Mouse (Mus musculus) kidney, postnatal 10 days (tissue): ENCODE measurements at regions not wholly inside any gene's neighbourhood (a gene's known extent, or its start where the extent isn't known, plus 50 kb on each side); places are given as distances from the start of the nearest gene placed in this dataset.
A peak's percentile ranks its signal among the peaks of the same experiment; 100 is the strongest.

Experiments
- DNase-seq: peaks from one replicate; pipeline ENCODE4 v3.0.0; 2021; ENCODE audit warnings: mixed read lengths

DNA sequence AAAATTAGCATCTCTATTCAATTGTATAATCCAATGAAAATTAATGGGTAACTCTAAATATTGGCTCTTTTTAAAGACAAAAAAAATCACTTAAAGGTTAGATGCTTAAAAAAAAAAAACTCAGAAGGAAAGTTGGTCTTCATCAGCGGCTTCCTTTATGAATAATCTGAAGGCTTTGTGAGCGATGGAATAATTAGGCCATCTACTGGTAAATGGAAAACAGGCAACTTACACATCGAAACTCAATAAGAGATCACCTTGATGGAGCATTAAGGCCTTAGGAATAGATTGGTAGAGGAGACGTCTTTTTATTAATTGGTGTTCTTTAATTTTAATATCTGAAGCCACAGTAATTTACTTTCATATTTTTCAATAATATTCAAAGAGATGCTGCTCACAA is 218.6 kb upstream of the Tacr3 start:
- no peak for DNase-seq

DNA sequence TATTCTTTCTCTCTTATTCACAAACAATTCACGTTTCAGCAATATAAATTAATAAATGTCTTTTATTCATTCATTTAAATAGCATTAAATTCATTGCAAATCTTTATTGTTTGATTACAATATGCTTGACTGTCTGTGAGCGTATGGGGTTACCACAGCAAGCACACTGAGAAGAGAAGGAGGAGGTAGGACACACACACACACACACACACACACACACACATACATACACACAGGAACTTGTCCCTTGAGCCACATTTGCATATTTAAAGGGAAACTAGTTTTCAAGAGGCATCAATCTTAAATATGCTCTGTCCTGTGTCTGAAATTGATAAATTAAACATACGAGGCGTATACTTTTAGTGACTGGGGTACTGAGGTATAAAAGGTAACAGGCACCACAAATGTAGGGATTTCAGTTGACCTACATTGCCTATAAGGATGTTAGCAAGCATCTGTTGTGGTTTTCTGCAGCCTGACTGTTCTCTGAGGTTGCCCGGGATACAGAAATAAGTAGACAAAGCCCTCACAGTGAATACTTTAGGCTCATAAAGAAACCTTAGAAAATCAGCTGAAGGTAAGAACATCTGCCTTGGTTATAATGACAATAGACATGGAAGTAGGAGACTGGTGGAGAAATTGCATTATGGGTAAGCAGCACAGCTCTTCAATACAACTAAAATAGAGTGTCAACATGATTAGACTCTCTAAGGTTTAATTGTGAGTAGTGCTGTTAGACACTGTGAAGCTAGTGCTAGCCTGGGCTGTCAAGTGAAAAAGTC is 217.1 kb upstream of the Tacr3 start:
- DNase-seq, result no peak

DNA sequence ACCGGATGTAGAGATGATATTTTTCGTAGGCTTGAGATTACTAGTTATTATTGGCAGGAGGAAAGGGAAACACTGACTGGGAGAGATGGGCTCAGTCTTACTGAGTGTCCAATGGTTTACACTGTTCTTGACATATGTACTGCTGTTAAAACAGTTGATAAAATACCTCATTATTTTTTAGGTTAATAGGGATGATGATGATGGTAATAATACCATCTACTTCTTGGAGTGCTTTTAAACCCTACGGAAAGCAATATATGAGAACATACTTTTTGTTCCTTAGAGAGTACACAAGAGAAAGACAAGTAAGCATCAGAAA is 216.6 kb upstream of the Tacr3 start:
- DNase-seq, result no peak

DNA sequence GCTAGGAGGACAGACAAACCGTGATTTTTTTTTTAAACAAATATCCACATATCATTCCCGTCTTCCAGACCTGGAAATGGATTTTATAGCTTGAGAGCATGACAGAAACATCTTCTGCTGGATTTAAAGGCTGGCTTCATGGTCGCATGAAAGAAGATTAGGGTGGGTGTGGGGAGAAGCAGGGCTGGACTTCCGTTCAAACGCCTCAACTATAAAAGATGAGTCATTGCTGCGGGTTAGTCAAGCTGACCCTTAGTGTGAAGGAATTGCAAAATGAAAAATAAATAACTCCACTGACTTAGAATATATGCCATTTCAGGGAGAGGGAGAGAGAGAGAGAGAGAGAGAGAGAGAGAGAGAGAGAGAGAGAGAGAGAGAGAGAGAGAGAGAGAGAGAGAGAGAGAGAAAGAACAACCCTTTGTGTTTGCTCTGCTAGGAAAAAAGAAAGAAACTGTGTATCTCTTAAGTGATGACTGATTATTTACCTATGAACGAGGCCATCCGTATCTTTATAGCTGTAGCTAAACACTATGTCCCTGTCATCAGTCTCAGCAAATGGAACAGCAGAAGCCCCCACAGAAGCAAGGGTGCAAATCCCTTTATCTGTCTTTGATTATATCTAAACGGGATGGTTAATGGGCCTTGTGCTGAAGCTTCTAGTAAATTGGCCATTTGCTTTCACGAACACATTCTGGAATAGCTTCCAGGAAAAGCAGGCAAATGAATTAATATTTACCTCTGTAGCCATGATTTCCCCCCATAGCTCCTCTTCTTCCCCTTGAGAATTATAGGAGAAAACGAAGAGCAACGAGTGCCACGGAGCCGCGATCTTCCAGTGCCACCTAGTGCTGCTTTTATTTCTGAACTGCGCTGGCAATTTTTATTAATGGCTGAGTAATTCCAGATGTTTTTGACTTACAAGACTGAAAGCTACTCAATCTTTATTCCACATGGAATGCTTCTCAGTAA is 199.4 kb upstream of the Tacr3 start:
- DNase-seq, result peak; percentile 55

DNA sequence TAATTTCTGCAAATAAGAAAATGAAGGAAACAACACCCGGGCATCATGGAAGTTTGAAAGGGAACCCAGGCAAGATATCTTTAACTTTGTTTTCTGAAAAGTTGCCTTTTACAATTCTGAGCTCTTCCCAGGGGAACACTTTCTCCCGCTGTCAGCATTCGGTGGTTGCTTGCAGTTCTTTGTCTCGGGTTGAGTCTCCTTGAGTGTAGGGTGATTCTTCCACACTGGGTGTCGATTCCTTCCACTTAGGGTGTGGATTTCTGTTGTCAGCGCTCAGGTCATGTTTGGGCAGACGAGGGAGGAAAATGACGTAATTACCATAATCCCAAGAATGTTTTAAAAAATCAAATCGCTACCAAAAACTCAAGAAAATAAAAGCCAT is 198.7 kb upstream of the Tacr3 start:
- peak; percentile 18 for DNase-seq

DNA sequence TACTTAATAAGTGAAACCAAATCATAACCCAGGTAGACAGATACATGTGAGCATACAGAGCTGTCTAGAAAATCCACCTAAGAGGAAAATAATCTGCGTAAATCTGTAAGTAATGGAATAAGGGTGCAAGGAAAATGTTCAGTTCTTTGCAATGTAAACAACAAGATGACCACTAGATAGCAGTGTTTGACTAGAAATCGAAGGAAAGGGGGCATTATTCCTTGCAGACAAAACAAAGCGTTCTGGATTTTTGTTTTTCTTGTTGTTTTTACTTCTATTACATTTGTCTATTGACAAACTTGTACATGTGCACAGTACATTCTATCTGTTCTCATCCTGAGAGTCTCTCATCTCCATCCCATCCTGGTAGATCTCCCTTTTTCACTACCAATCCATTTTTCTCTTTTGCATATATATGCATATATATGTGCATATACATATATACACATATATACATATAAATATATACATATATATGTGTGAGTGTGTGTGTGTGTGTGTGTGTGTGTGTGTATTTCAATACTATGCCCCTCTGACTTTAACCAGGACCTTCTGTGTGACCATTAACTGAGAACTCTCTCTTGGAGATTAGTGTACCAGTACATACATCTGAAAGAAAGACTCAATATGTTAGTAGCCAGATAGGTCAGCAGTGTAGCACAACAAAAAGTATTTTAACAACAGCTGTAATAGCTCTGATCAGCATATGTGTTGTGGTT is 179.9 kb upstream of the Tacr3 start:
- no peak for DNase-seq

DNA sequence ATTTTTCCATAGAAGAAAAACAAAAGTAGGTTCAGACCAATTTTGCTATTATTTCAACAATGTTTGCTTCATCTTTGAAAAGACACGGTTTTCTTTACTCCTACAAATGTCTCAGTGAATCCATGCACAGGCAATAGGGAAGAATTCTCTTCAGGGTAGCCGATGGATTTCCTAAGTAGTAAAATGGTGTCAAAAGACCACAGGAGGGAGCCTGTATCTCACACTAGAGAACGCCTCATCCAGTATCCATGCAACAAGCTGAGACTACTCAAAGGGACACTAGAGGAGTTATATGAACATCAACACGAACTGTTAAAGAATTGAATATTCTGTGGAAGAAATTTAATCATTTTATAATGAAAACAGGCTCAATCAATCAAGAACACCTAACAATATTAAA is 174.8 kb upstream of the Tacr3 start:
- peak; percentile 22 for DNase-seq

DNA sequence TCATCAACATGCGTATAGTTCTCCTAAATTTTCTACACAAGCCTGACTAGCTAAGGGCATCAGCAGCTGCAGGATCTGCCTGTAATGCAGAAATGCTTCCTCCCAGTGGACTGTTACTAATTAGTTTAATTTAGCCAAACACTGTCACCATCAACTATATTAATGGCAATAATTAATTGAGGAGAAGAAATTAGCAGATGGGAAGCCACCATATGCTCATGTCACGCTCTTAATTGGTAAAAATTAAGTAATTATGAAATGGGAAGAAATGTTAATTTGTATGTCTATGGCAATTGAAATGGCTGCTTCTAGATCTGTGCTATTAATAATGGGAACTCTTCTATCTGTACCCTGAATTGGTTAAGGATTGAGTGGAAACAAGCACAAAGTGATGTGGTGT is 133.9 kb upstream of the Tacr3 start:
- no peak for DNase-seq

DNA sequence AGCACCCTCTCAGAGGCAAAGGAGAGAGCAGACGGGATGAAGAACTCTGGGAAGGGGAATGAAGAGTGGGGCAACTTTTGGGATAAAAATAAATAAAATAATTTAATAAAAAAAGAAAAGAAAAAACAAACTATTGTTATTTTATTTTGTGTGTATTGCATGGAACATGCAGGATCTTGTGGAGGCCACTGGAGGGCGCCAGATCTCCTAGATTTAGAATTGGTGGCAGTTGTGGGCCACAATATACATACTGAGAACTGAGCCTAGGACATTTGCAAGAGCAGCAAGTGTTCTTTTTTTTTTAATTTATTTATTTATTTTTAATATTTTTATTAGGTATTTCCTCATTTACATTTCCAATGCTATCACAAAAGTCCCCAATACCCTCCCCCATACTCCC is 110.2 kb upstream of the Tacr3 start:
- no peak for DNase-seq

DNA sequence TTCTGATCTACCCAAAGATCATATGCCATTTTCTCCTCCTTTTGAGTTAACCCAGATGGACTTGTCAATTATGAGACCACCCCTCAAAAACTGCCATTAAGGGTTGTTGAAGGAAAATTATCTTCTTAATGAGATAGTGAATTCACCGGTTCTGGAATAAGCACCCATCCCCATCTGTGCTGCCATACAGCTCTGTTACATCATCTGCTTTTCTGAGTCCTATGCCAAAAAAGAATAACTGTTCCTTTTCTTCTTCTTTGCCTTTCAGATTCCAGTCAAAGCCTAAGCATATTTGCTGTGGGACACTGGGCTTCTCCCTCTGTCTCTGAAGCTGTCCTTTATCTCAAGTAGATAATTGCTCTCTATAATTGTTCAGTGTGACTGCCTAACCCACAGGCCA is 93.1 kb upstream of the Tacr3 start:
- DNase-seq, result no peak

DNA sequence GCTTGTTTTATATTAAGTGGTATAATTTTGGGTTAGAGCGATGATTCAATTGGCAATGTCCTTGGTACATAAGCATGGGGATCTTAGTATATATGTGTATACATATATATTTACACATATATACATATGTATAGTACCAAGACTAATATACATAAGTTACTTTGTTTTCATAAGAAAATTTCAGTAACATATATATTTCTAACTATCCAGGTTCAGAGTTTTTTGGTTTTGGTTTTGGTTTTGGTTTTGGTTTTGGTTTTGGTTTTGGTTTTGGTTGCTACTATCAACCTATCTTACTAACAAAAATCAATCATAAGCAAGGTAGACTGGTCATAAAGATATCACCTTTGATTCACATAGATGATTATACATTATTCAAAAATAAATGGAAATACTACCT is 67.7 kb upstream of the Tacr3 start:
- no peak for DNase-seq

DNA sequence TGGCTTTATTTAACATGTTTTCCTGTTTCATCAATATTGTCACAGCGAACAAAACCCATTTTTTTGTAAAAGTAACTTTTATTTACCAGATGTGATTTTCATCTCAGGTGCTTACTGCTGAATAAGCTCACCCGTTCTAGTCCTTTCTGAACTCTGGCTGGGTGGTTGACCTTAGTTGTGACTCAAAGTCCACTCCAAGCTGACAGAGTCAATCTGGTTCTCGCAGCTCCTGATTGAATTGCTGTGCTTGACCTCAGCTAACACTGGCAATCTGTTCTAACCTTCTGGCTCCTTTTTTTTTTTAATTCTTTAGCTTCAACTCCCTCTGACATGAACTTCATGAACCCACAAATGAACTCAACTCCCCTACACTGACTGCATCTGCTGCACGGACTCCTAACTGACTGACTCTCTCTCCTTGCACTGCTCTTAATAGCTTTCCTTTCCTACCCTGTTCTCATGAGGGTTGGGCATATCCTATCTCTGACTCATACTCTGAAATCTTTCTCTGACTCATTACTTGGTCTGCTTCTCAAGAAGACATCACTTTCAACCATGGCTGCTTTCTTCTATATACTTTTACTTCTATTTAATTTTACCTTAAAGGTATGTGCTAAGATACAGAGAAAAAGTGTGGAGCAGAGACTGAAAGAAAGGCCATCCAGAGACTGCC is 65.4 kb upstream of the Tacr3 start:
- DNase-seq, result no peak
